Mouse (Mus musculus) small intestine, adult 2 months (tissue): ENCODE measurements at regions not wholly inside any gene's neighbourhood (a gene's known extent, or its start where the extent isn't known, plus 50 kb on each side); places are given as distances from the start of the nearest gene placed in this dataset.

ENCODE experiments used
- CTCF ChIP-seq: fragments of 200-500 bp; IDR thresholded peaks from 2 replicates; pipeline ENCODE4 v1.5.1; 2012; ENCODE audit warnings: low read depth, mild to moderate bottlenecking, control low read depth, inconsistent platforms, low read length, moderate library complexity, mixed read lengths; ENCODE audit not compliant: insufficient replicate concordance, insufficient read length; ENCODE audit errors: extremely low read depth
- POLR2A ChIP-seq: fragments of 200-500 bp; IDR thresholded peaks from 2 replicates; pipeline ENCODE4 v1.6.1; 2012; ENCODE audit warnings: low read depth, mild to moderate bottlenecking, control low read depth, inconsistent platforms, low read length, moderate library complexity

DNA sequence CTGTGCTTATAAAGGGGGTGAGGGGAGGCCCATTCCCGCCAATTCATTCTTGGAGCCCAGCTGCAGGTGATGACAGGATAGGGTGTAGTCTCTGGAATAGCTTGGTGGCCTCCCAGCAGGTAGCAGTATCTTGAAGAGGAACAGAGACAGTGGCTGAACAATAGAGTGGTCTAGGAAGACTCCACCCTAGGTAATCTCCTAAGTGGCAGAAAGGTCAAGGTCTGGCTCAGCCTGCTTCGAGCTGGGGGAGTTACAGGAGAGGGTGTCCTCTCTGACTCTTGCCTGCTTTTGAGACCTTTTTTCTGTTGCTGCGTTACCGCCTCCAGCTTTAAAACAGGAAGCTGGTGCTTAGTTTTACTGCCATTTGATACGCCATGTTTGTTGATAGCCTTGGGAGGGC lies 143.7 kb downstream of the Otol1 start:
- TF ChIP-seq CTCF: no peak
- no peak for TF ChIP-seq POLR2A
